Mouse (Mus musculus) forebrain, embryonic 15.5 days (tissue): ENCODE measurements at regions not wholly inside any gene's neighbourhood (a gene's known extent, or its start where the extent isn't known, plus 50 kb on each side); places are given as distances from the start of the nearest gene placed in this dataset.
"Not testable (repeated sequence)": the region's sequence is repeated elsewhere in the genome, so short reads cannot be mapped to it uniquely, and the experiment has no call there.

ENCODE experiments used
- ATAC-seq: fragments of 200-750 bp; cut with Nextera tagmentation; replicated peaks from 2 replicates; pipeline ENCODE4 v1.8.0; 2017; ENCODE audit warnings: mild to moderate bottlenecking, moderate TSS enrichment, moderate library complexity
- H3K27ac ChIP-seq: fragments of 300-500 bp; sonication (generic); replicated peaks from 2 replicates; pipeline ENCODE4 v1.5.1; 2015; ENCODE audit warnings: mild to moderate bottlenecking, inconsistent platforms
- H3K27me3 ChIP-seq: fragments of 300-500 bp; sonication (generic); 2 replicates; pipeline ENCODE4 v1.6.1; 2015; ENCODE audit warnings: inconsistent platforms
- H3K36me3 ChIP-seq: fragments of 300-500 bp; sonication (generic); 2 replicates; pipeline ENCODE4 v1.6.1; 2015; ENCODE audit warnings: mild to moderate bottlenecking, inconsistent platforms
- H3K4me1 ChIP-seq: fragments of 300-500 bp; sonication (generic); 2 replicates; pipeline ENCODE4 v1.6.1; 2015; ENCODE audit warnings: inconsistent platforms
- H3K4me2 ChIP-seq: fragments of 300-500 bp; sonication (generic); replicated peaks from 2 replicates; pipeline ENCODE4 v1.6.1; 2015; ENCODE audit warnings: mild to moderate bottlenecking, inconsistent platforms
- H3K4me3 ChIP-seq: fragments of 300-500 bp; sonication (generic); 2 replicates; pipeline ENCODE4 v1.5.1; 2015; ENCODE audit warnings: mild to moderate bottlenecking, inconsistent platforms
- H3K9ac ChIP-seq: fragments of 300-500 bp; sonication (generic); replicated peaks from 2 replicates; pipeline ENCODE4 v1.6.1; 2015; ENCODE audit warnings: mild to moderate bottlenecking, inconsistent platforms
- H3K9me3 ChIP-seq: fragments of 300-500 bp; sonication (generic); 2 replicates; pipeline ENCODE4 v1.6.1; 2016; ENCODE audit warnings: inconsistent platforms
- WGBS: fragments of 180-500 bp; shearing (Covaris S2); methylation state at CpG from one replicate; pipeline ENCODE4 v1.1.7; 2015; ENCODE audit warnings: mixed read lengths; 5-methylcytosine and 5-hydroxymethylcytosine counted together

GRCm38 (mm10) chr3:8142190-8142589 is 1467.7 kb downstream of the Zfp704 start:
- no peak overlapping the region for H3K4me3 ChIP-seq
- no peak overlapping the region for H3K4me2 ChIP-seq
- no peaks in the 10 kb centered on the region for H3K9me3 ChIP-seq
- peaks cover 8% of the 10 kb centered on the region; the same call in 1 of the 2 replicates for H3K4me1 ChIP-seq
- H3K27ac ChIP-seq: peak overlapping the region; percentile 69
- H3K36me3 ChIP-seq: no peaks in the 10 kb centered on the region
- no peaks in the 10 kb centered on the region for H3K27me3 ChIP-seq
- ATAC-seq: peak; percentile 89
- 50% methylated on average over 3 of the region's 3 CpGs for WGBS
- no peak overlapping the region for H3K9ac ChIP-seq

GRCm38 (mm10) chr3:8141664-8142084 is 1468.2 kb downstream of the Zfp704 start:
- Histone ChIP-seq H3K9me3 (no peaks in the 10 kb centered on the region), H3K27me3 (no peaks in the 10 kb centered on the region), H3K4me1 (peaks cover 8% of the 10 kb centered on the region; the same call in 1 of the 2 replicates), H3K27ac (peak overlapping the region; percentile 69), H3K9ac (no peak overlapping the region), H3K4me3 (no peak overlapping the region), H3K36me3 (no peaks in the 10 kb centered on the region), H3K4me2 (no peak overlapping the region)
- WGBS: 47% methylated on average over 2 of the region's 2 CpGs
- ATAC-seq: peak; percentile 75

GRCm38 (mm10) chr3:8123641-8124040 is 1486.2 kb downstream of the Zfp704 start:
- H3K9ac ChIP-seq: not testable (repeated sequence)
- 14% methylated on average over 1 of the region's 1 CpGs for WGBS

DNA sequence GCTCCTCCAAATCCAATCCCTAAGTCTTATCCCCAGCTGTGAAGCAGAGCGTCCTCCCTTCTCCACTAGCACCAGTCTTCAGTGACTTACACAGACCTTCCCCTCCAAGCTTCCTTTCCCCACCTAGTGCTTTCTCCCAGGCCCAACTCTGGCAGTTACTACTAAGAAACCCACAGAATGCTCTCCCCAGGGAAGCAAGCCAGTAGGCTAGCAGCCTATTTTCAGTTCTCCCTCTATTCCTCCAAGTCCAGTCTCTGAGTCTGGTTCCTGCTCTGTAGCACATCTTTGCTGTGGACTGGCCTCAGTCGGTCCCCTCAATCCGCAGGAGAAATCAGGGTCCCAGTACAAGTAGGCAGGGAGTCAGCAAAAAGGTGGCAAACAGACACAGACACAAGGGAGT is 1486.7 kb downstream of the Zfp704 start:
- Histone ChIP-seq H3K4me1 (no peaks in the 10 kb centered on the region), H3K4me2 (no peak overlapping the region), H3K9ac (no peak overlapping the region), H3K4me3 (no peak overlapping the region), H3K27me3 (no peaks in the 10 kb centered on the region), H3K27ac (no peak overlapping the region), H3K9me3 (no peaks in the 10 kb centered on the region), H3K36me3 (no peaks in the 10 kb centered on the region)
- no peak for ATAC-seq
- WGBS: 41% methylated on average over 3 of the region's 3 CpGs

More at GRCm38 (mm10) chr3:8123641-8124040, 1486.2 kb downstream of the Zfp704 start:
- not testable (repeated sequence) for H3K4me2 ChIP-seq, H3K4me3 ChIP-seq, ATAC-seq, H3K4me1 ChIP-seq, H3K36me3 ChIP-seq, H3K27ac ChIP-seq, H3K27me3 ChIP-seq, H3K9me3 ChIP-seq

- H3K9me3 ChIP-seq: no peaks in the 10 kb centered on the region
- H3K4me1 ChIP-seq: no peaks in the 10 kb centered on the region
- no peak overlapping the region for H3K4me2 ChIP-seq
- WGBS: 82% methylated on average over 1 of the region's 1 CpGs
- no peak for ATAC-seq
- H3K4me3 ChIP-seq: no peak overlapping the region
- H3K36me3 ChIP-seq: no peaks in the 10 kb centered on the region
- no peaks in the 10 kb centered on the region for H3K27me3 ChIP-seq
- no peak overlapping the region for H3K9ac ChIP-seq
- no peak overlapping the region for H3K27ac ChIP-seq
Measured at GRCm38 (mm10) chr3:8098291-8098690, 1478.0 kb upstream of the 1700008P02Rik start.

DNA sequence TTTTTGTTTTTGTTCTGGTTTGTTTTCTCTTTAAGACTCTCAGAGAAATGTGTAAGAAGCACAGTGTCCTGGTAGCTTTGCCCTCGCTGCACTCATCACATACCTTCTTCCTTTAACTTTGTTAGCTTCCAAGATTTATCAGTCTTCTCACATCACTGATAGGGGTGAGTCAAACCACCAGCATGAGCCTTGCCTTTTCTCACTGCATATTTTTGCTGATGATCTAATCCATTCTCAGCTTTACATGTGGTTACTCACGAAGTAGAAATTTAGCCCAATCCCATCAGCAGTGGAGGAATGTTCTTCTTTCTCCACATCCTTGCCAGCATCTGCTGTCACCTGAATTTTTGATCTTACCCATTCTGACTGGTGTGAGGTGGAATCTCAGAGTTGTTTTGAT is 1464.5 kb upstream of the 1700008P02Rik start:
- no peaks in the 10 kb centered on the region for H3K36me3 ChIP-seq
- no peak overlapping the region for H3K4me3 ChIP-seq
- ATAC-seq: no peak
- H3K27me3 ChIP-seq: no peaks in the 10 kb centered on the region
- H3K9ac ChIP-seq: no peak overlapping the region
- no peaks in the 10 kb centered on the region for H3K4me1 ChIP-seq
- WGBS: 76% methylated on average over 2 of the region's 2 CpGs
- no peaks in the 10 kb centered on the region for H3K9me3 ChIP-seq
- no peak overlapping the region for H3K4me2 ChIP-seq
- no peak overlapping the region for H3K27ac ChIP-seq

- H3K36me3 ChIP-seq: no peaks in the 10 kb centered on the region
- H3K9ac ChIP-seq: no peak overlapping the region
- H3K27ac ChIP-seq: no peak overlapping the region
- no peaks in the 10 kb centered on the region for H3K27me3 ChIP-seq
- H3K9me3 ChIP-seq: no peaks in the 10 kb centered on the region
- H3K4me3 ChIP-seq: no peak overlapping the region
- H3K4me1 ChIP-seq: no peaks in the 10 kb centered on the region
- H3K4me2 ChIP-seq: no peak overlapping the region
- no peak for ATAC-seq
Measured at GRCm38 (mm10) chr3:8053711-8054110, 1433.5 kb upstream of the 1700008P02Rik start.

DNA sequence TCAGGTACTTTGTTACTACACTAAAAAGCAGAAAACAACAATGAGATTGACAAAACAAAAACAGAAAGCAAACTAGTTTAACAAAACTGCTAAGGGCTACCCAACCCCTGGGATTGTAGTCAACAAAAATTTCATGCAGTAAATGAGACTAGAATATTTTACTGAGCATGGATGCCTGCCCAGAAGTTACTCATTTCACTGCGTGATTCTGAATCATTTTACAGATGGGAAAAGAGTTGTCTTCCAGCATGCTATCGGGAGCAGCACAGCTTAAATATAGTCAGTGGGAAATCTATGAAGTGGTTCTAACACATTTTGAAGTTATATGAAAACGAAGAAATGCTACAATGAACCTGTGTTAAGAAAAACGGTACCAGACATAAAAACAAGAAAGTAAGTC is 1430.9 kb upstream of the 1700008P02Rik start:
- no peak for ATAC-seq
- Histone ChIP-seq H3K9me3 (no peaks in the 10 kb centered on the region), H3K36me3 (no peaks in the 10 kb centered on the region), H3K27me3 (no peaks in the 10 kb centered on the region), H3K27ac (no peak overlapping the region), H3K4me3 (no peak overlapping the region), H3K4me1 (no peaks in the 10 kb centered on the region), H3K4me2 (no peak overlapping the region), H3K9ac (no peak overlapping the region)
- 75% methylated on average over 4 of the region's 4 CpGs for WGBS

DNA sequence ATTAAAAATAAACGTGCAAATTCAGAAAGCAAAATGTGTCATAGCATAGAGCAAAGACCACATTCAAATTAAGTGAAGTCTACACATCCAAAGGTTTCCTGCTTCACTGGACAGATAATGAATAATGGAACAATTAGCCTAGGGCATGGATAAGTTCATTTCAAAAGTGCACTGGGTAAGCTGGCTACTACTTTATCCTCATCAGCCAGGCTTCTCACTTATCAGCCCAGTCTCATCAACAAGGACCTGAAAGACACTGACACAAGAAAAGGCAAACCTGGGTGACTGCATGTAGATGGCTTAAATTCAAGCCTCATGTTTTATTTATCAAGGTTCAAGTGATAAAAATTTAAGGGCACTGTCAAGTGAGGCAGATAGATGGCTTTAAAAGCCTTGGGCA is 1429.5 kb upstream of the 1700008P02Rik start:
- Histone ChIP-seq H3K27ac (no peak overlapping the region), H3K27me3 (no peaks in the 10 kb centered on the region), H3K9me3 (no peaks in the 10 kb centered on the region), H3K4me1 (no peaks in the 10 kb centered on the region), H3K4me2 (no peak overlapping the region), H3K36me3 (no peaks in the 10 kb centered on the region), H3K4me3 (no peak overlapping the region), H3K9ac (no peak overlapping the region)
- 75% methylated on average over 1 of the region's 1 CpGs for WGBS
- ATAC-seq: no peak

DNA sequence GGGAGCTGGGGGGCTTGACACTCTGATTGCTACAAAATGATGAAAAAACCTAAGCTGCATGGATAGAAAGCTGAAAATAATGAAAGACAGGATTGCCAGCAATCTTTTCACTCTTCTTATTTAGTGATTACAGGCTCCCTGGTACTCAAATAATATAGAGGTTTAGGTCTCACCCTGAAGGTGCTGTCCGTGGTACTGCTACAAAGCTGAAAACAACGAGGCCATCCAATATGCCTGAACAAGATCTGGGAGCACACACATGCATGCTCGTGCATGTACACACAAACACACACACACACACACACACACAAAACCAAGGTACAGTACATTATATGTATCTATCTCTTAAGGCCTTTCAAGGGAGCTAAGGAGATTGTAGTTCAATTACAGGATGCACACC is 1426.1 kb upstream of the 1700008P02Rik start:
- no peak overlapping the region for H3K4me3 ChIP-seq
- no peaks in the 10 kb centered on the region for H3K27me3 ChIP-seq
- 69% methylated on average over 3 of the region's 3 CpGs for WGBS
- H3K4me2 ChIP-seq: no peak overlapping the region
- H3K36me3 ChIP-seq: no peaks in the 10 kb centered on the region
- H3K9me3 ChIP-seq: no peaks in the 10 kb centered on the region
- no peaks in the 10 kb centered on the region for H3K4me1 ChIP-seq
- ATAC-seq: no peak
- H3K27ac ChIP-seq: no peak overlapping the region
- H3K9ac ChIP-seq: no peak overlapping the region

DNA sequence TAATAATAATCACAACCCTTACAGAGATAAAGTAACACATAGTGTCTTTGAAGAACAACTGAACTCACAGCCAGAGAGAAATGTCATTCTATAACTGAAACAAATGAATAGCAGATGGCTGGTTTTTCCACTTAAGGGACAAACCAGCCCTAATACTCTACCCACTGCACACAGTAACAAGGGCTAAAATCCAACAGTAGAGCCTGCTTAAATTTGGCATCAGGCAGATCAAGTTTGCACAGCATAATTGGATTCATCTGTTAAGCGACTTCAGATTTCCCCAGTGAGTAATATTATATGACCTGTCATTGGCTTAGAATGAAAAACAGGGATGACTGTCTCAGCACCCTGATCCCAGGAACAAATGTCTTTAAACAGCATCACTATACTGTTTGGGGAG is 1416.5 kb upstream of the 1700008P02Rik start:
- H3K27ac ChIP-seq: no peak overlapping the region
- 58% methylated on average over 1 of the region's 1 CpGs for WGBS
- no peak overlapping the region for H3K4me3 ChIP-seq
- no peak overlapping the region for H3K4me2 ChIP-seq
- no peak overlapping the region for H3K9ac ChIP-seq
- peaks cover 7% of the 10 kb centered on the region; the same call in 1 of the 2 replicates for H3K4me1 ChIP-seq
- ATAC-seq: no peak
- no peaks in the 10 kb centered on the region for H3K36me3 ChIP-seq
- no peaks in the 10 kb centered on the region for H3K27me3 ChIP-seq
- no peaks in the 10 kb centered on the region for H3K9me3 ChIP-seq

DNA sequence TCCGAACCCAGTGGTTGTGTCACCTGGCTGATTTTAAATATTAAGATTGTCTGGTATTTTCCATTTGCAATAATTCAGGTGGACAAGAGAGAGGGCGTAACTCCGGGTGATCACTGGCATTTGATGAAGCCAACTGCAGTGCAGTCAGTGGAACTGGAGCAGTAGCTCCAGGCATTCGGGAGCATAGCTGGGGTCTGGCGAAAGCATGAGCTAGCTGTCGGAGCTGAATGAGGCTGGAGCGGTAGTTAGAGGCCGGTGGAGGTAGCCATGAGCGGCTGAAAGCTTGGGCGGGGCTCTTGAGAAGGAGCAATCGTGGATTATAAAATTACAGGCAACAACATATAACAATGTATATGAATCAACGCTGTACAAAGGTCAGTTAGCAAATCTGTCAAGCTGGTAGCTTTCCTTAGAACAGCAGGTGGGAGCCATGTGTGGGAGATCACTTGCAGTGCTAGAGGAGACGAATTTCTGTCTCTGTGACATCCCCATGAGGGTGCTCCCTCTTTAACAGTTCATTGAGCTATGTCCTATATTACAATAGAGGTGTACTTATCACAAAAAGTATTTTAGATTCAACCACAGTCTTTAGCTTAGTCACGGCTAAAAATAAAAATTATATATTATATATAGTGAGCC is 1415.0 kb upstream of the 1700008P02Rik start:
- no peak overlapping the region for H3K4me3 ChIP-seq
- H3K9ac ChIP-seq: no peak overlapping the region
- no peaks in the 10 kb centered on the region for H3K36me3 ChIP-seq
- no peak overlapping the region for H3K4me2 ChIP-seq
- H3K27ac ChIP-seq: no peak overlapping the region
- no peaks in the 10 kb centered on the region for H3K9me3 ChIP-seq
- 85% methylated on average over 14 of the region's 14 CpGs for WGBS
- H3K4me1 ChIP-seq: peaks cover 7% of the 10 kb centered on the region; the same call in 1 of the 2 replicates
- H3K27me3 ChIP-seq: no peaks in the 10 kb centered on the region
- no peak for ATAC-seq

- H3K4me1 ChIP-seq: no peaks in the 10 kb centered on the region
Measured at GRCm38 (mm10) chr3:8026325-8027017, 1406.2 kb upstream of the 1700008P02Rik start.

More at GRCm38 (mm10) chr3:8026325-8027017, 1406.2 kb upstream of the 1700008P02Rik start:
- 72% methylated on average over 4 of the region's 4 CpGs for WGBS
- Histone ChIP-seq H3K4me3 (no peak overlapping the region), H3K4me2 (no peak overlapping the region), H3K27me3 (no peaks in the 10 kb centered on the region), H3K9ac (no peak overlapping the region), H3K27ac (no peak overlapping the region), H3K9me3 (no peaks in the 10 kb centered on the region), H3K36me3 (no peaks in the 10 kb centered on the region)
- ATAC-seq: no peak
